Mouse (Mus musculus): ENCODE measurements around the gene Rhob. TPM values are rescaled to one million over a fixed set of nuclear protein-coding genes. Genes with fewer than 3 reads are reported as not detected.
A peak's percentile ranks its signal among the peaks of the same experiment; 100 is the strongest.

The Rhob gene
- total RNA-seq, 1 experiment from 2014 or later = 45.8 TPM

GRCm38 (mm10) chr12:8510317-8510988 lies 10.6 kb upstream of the Rhob start:
- no peak for ATAC-seq (replicated peaks; ENCODE audit: insufficient number of reproducible peaks, low FRiP score, low TSS enrichment, poor library complexity, severe bottlenecking)

- peak; percentile 55; the same call in 1 of the 2 replicates for ATAC-seq (replicated peaks; ENCODE audit: insufficient number of reproducible peaks, low FRiP score, low TSS enrichment, poor library complexity, severe bottlenecking)
Measured at GRCm38 (mm10) chr12:8509693-8510092, 9.9 kb upstream of the Rhob start.

- ATAC-seq (replicated peaks; ENCODE audit: insufficient number of reproducible peaks, low FRiP score, low TSS enrichment, poor library complexity, severe bottlenecking) = 0 out of 2 replicates have a peak, but pooled peaks have one; percentile 42
Measured at GRCm38 (mm10) chr12:8506954-8507707, 7.3 kb upstream of the Rhob start.

GRCm38 (mm10) chr12:8504131-8504530 lies 4.3 kb upstream of the Rhob start:
- ATAC-seq (replicated peaks; ENCODE audit: insufficient number of reproducible peaks, low FRiP score, low TSS enrichment, poor library complexity, severe bottlenecking) = no peak

GRCm38 (mm10) chr12:8502546-8502945 lies 2.7 kb upstream of the Rhob start:
- no peak for ATAC-seq (replicated peaks; ENCODE audit: insufficient number of reproducible peaks, low FRiP score, low TSS enrichment, poor library complexity, severe bottlenecking)

GRCm38 (mm10) chr12:8501571-8502305 lies 1.9 kb upstream of the Rhob start:
- no peak for ATAC-seq (replicated peaks; ENCODE audit: insufficient number of reproducible peaks, low FRiP score, low TSS enrichment, poor library complexity, severe bottlenecking)

- no peak for ATAC-seq (replicated peaks; ENCODE audit: insufficient number of reproducible peaks, low FRiP score, low TSS enrichment, poor library complexity, severe bottlenecking)
Measured at GRCm38 (mm10) chr12:8500597-8501570, 1.1 kb upstream of the Rhob start.

- ATAC-seq (replicated peaks; ENCODE audit: insufficient number of reproducible peaks, low FRiP score, low TSS enrichment, poor library complexity, severe bottlenecking) = peak; percentile 39
Measured at GRCm38 (mm10) chr12:8499001-8499870, 573 bp downstream of the Rhob start.

- ATAC-seq (replicated peaks; ENCODE audit: insufficient number of reproducible peaks, low FRiP score, low TSS enrichment, poor library complexity, severe bottlenecking) = no peak
Measured at GRCm38 (mm10) chr12:8498591-8499000, 1.2 kb downstream of the Rhob start.

- no peak for ATAC-seq (replicated peaks; ENCODE audit: insufficient number of reproducible peaks, low FRiP score, low TSS enrichment, poor library complexity, severe bottlenecking)
Measured at GRCm38 (mm10) chr12:8498148-8498571, 1.6 kb downstream of the Rhob start.

GRCm38 (mm10) chr12:8497314-8497706 lies 2.5 kb downstream of the Rhob start:
- no peak for ATAC-seq (replicated peaks; ENCODE audit: insufficient number of reproducible peaks, low FRiP score, low TSS enrichment, poor library complexity, severe bottlenecking)

GRCm38 (mm10) chr12:8496679-8497313 lies 3.0 kb downstream of the Rhob start:
- no peak for ATAC-seq (replicated peaks; ENCODE audit: insufficient number of reproducible peaks, low FRiP score, low TSS enrichment, poor library complexity, severe bottlenecking)

GRCm38 (mm10) chr12:8495881-8496678 lies 3.7 kb downstream of the Rhob start:
- ATAC-seq (replicated peaks; ENCODE audit: insufficient number of reproducible peaks, low FRiP score, low TSS enrichment, poor library complexity, severe bottlenecking) = no peak

GRCm38 (mm10) chr12:8494675-8495074 lies 5.1 kb downstream of the Rhob start:
- ATAC-seq (replicated peaks; ENCODE audit: insufficient number of reproducible peaks, low FRiP score, low TSS enrichment, poor library complexity, severe bottlenecking) = no peak

GRCm38 (mm10) chr12:8493386-8493785 lies 6.4 kb downstream of the Rhob start:
- no peak for ATAC-seq (replicated peaks; ENCODE audit: insufficient number of reproducible peaks, low FRiP score, low TSS enrichment, poor library complexity, severe bottlenecking)

GRCm38 (mm10) chr12:8489098-8489497 lies 10.7 kb downstream of the Rhob start:
- ATAC-seq (replicated peaks; ENCODE audit: insufficient number of reproducible peaks, low FRiP score, low TSS enrichment, poor library complexity, severe bottlenecking) = no peak
